Mouse (Mus musculus): ENCODE data around the gene Notch1. TPM values are rescaled to one million over a fixed set of nuclear protein-coding genes. Genes with fewer than 3 reads are reported as not detected.
A peak's percentile ranks its signal among the peaks of the same experiment; 100 is the strongest.

Notch1 gene
- polyA plus RNA-seq, 1 experiment = 16.3 TPM

- TF ChIP-seq POLR2AphosphoS2 (IDR thresholded peaks at IDR 0.05; ENCODE audit: insufficient read length, low read depth) (peak; percentile 9), MYOD1 (IDR thresholded peaks at IDR 0.05; ENCODE audit: control insufficient read depth in 1 of 3, insufficient read length in 2 of 3, low read depth in 2 of 3) (no peak), POLR2A (IDR thresholded peaks at IDR 0.05; ENCODE audit: insufficient read length, low read depth) (no peak), MYOG (IDR thresholded peaks at IDR 0.05; ENCODE audit: control insufficient read depth in 1 of 3, insufficient read depth in 1 of 3, insufficient read length in 2 of 3, low read depth in 2 of 3) (no peak)
- Histone ChIP-seq H3K4me2 (ENCODE audit: low read depth) (no peak overlapping the region), H3ac (ENCODE audit: control insufficient read depth, insufficient read length) (no peak overlapping the region), H3K79me2 (ENCODE audit: control insufficient read depth, insufficient read depth) (no peaks in the 10 kb centered on the region), H3K27me3 (ENCODE audit: control insufficient read depth, insufficient read depth, insufficient read length) (no peaks in the 10 kb centered on the region), H3K36me3 (ENCODE audit: control insufficient read depth, insufficient read depth) (peaks cover 39% of the 10 kb centered on the region), H3K4me3 (no peak overlapping the region)
Observed at GRCm38 (mm10) chr2:26468376-26468775, 48.1 kb downstream of the Notch1 start.

GRCm38 (mm10) chr2:26463412-26463811, 53.1 kb downstream of the Notch1 start:
- no peak overlapping the region for H3K4me3 ChIP-seq
- no peak overlapping the region for H3K4me2 ChIP-seq (ENCODE audit: low read depth)
- no peak overlapping the region for H3ac ChIP-seq (ENCODE audit: control insufficient read depth, insufficient read length)
- no peaks in the 10 kb centered on the region for H3K27me3 ChIP-seq (ENCODE audit: control insufficient read depth, insufficient read depth, insufficient read length)
- H3K36me3 ChIP-seq (ENCODE audit: control insufficient read depth, insufficient read depth) = peaks cover 41% of the 10 kb centered on the region
- no peak for TF ChIP-seq SRF (IDR thresholded peaks at IDR 0.05; ENCODE audit: control insufficient read depth, insufficient read length, low read depth)
- TF ChIP-seq E2F4 (IDR thresholded peaks at IDR 0.05; ENCODE audit: insufficient read depth) = no peak
- TF ChIP-seq USF1 (IDR thresholded peaks at IDR 0.05; ENCODE audit: low read depth) = no peak
- no peak for TF ChIP-seq TCF3 (IDR thresholded peaks at IDR 0.05; ENCODE audit: insufficient read length, low read depth)
- no peak for TF ChIP-seq MAX (IDR thresholded peaks at IDR 0.05; ENCODE audit: low read depth)
- TF ChIP-seq POLR2A (IDR thresholded peaks at IDR 0.05; ENCODE audit: insufficient read length, low read depth) = no peak
- no peak for TF ChIP-seq TCF12 (IDR thresholded peaks at IDR 0.05; ENCODE audit: insufficient read depth, poor library complexity, severe bottlenecking)
- TF ChIP-seq POLR2AphosphoS2 (IDR thresholded peaks at IDR 0.05; ENCODE audit: insufficient read length, low read depth) = no peak
- no peak for TF ChIP-seq REST (IDR thresholded peaks at IDR 0.05; ENCODE audit: insufficient read depth, insufficient read length)
- no peak for TF ChIP-seq MYOG (IDR thresholded peaks at IDR 0.05; ENCODE audit: control insufficient read depth in 1 of 3, insufficient read depth in 1 of 3, insufficient read length in 2 of 3, low read depth in 2 of 3)
- TF ChIP-seq CEBPB (IDR thresholded peaks at IDR 0.05; ENCODE audit: insufficient read depth, poor library complexity, severe bottlenecking) = no peak
- no peaks in the 10 kb centered on the region for H3K79me2 ChIP-seq (ENCODE audit: control insufficient read depth, insufficient read depth)

- H3K36me3 ChIP-seq (ENCODE audit: control insufficient read depth, insufficient read depth) = peaks cover 41% of the 10 kb centered on the region
- H3ac ChIP-seq (ENCODE audit: control insufficient read depth, insufficient read length) = no peak overlapping the region
- H3K4me2 ChIP-seq (ENCODE audit: low read depth) = no peak overlapping the region
- H3K79me2 ChIP-seq (ENCODE audit: control insufficient read depth, insufficient read depth) = no peaks in the 10 kb centered on the region
- no peaks in the 10 kb centered on the region for H3K27me3 ChIP-seq (ENCODE audit: control insufficient read depth, insufficient read depth, insufficient read length)
- no peak overlapping the region for H3K4me3 ChIP-seq
- TF ChIP-seq REST (IDR thresholded peaks at IDR 0.05; ENCODE audit: insufficient read depth, insufficient read length) (no peak), CEBPB (IDR thresholded peaks at IDR 0.05; ENCODE audit: insufficient read depth, poor library complexity, severe bottlenecking) (no peak)
Observed at GRCm38 (mm10) chr2:26462980-26463379, 53.5 kb downstream of the Notch1 start.

- Histone ChIP-seq H3K4me3 (no peak overlapping the region), H3ac (ENCODE audit: control insufficient read depth, insufficient read length) (no peak overlapping the region), H3K79me2 (ENCODE audit: control insufficient read depth, insufficient read depth) (no peaks in the 10 kb centered on the region), H3K27me3 (ENCODE audit: control insufficient read depth, insufficient read depth, insufficient read length) (no peaks in the 10 kb centered on the region), H3K36me3 (ENCODE audit: control insufficient read depth, insufficient read depth) (peaks cover 35% of the 10 kb centered on the region), H3K4me2 (ENCODE audit: low read depth) (no peak overlapping the region)
- TF ChIP-seq MYOD1 (IDR thresholded peaks at IDR 0.05; ENCODE audit: control insufficient read depth in 1 of 3, insufficient read length in 2 of 3, low read depth in 2 of 3) (peak in 1 of 3 experiments; percentile 64), POLR2AphosphoS2 (IDR thresholded peaks at IDR 0.05; ENCODE audit: insufficient read length, low read depth) (peak; percentile 17), MYOG (IDR thresholded peaks at IDR 0.05; ENCODE audit: control insufficient read depth in 1 of 3, insufficient read depth in 1 of 3, insufficient read length in 2 of 3, low read depth in 2 of 3) (peak in 2 of 3 experiments; percentile 31 to 32), MAX (IDR thresholded peaks at IDR 0.05; ENCODE audit: low read depth) (no peak)
Observed at GRCm38 (mm10) chr2:26461667-26462066, 54.8 kb downstream of the Notch1 start.

GRCm38 (mm10) chr2:26460837-26461236, 55.6 kb downstream of the Notch1 start:
- H3K36me3 ChIP-seq (ENCODE audit: control insufficient read depth, insufficient read depth) = peaks cover 34% of the 10 kb centered on the region
- no peaks in the 10 kb centered on the region for H3K79me2 ChIP-seq (ENCODE audit: control insufficient read depth, insufficient read depth)
- no peak for TF ChIP-seq MAX (IDR thresholded peaks at IDR 0.05; ENCODE audit: low read depth)
- TF ChIP-seq USF1 (IDR thresholded peaks at IDR 0.05; ENCODE audit: low read depth) = no peak
- no peak for TF ChIP-seq MYOD1 (IDR thresholded peaks at IDR 0.05; ENCODE audit: control insufficient read depth in 1 of 3, insufficient read length in 2 of 3, low read depth in 2 of 3)
- peak in 1 of 3 experiments; percentile 12 for TF ChIP-seq MYOG (IDR thresholded peaks at IDR 0.05; ENCODE audit: control insufficient read depth in 1 of 3, insufficient read depth in 1 of 3, insufficient read length in 2 of 3, low read depth in 2 of 3)
- TF ChIP-seq CEBPB (IDR thresholded peaks at IDR 0.05; ENCODE audit: insufficient read depth, poor library complexity, severe bottlenecking) = no peak
- TF ChIP-seq TCF12 (IDR thresholded peaks at IDR 0.05; ENCODE audit: insufficient read depth, poor library complexity, severe bottlenecking) = no peak
- no peak for TF ChIP-seq POLR2AphosphoS2 (IDR thresholded peaks at IDR 0.05; ENCODE audit: insufficient read length, low read depth)
- H3K27me3 ChIP-seq (ENCODE audit: control insufficient read depth, insufficient read depth, insufficient read length) = no peaks in the 10 kb centered on the region
- H3K4me2 ChIP-seq (ENCODE audit: low read depth) = no peak overlapping the region
- no peak overlapping the region for H3ac ChIP-seq (ENCODE audit: control insufficient read depth, insufficient read length)
- no peak overlapping the region for H3K4me3 ChIP-seq
